Mouse (Mus musculus) thymus, postnatal 10 days (tissue): ENCODE measurements around the gene Cd164l2.
A peak's percentile ranks its signal among the peaks of the same experiment; 100 is the strongest.

ENCODE experiments used
- DNase-seq, 2 experiments: peaks; one replicate each; pipeline ENCODE4 v3.0.0; 2021; ENCODE audit warnings: low spot score in 2 of 2

Cd164l2 gene

DNA sequence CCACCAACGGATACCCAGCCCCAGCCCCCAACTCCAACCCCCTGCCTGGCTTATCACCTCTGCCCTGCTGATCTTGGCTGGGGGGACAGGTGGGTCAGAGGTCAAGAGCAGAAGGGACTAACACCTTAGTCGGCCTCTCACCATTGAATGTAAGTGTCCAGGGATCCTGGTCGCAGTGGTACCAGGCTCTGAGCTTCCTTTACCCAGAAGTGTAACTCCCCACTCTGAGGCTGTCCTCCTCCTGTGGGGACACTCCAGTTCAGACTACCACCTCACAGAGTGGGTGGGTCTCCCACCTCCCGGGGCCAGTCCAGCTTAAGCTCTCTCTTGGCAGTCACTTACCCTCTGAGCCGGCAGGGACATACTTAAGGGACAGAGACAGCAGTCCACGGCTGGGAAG is 43.5 kb downstream of the Cd164l2 start:
- no peak for DNase-seq

GRCm38 (mm10) chr4:133256820-133257219 is 44.9 kb downstream of the Cd164l2 start:
- DNase-seq = no peak

GRCm38 (mm10) chr4:133257230-133257629 is 45.3 kb downstream of the Cd164l2 start:
- DNase-seq = no peak

DNA sequence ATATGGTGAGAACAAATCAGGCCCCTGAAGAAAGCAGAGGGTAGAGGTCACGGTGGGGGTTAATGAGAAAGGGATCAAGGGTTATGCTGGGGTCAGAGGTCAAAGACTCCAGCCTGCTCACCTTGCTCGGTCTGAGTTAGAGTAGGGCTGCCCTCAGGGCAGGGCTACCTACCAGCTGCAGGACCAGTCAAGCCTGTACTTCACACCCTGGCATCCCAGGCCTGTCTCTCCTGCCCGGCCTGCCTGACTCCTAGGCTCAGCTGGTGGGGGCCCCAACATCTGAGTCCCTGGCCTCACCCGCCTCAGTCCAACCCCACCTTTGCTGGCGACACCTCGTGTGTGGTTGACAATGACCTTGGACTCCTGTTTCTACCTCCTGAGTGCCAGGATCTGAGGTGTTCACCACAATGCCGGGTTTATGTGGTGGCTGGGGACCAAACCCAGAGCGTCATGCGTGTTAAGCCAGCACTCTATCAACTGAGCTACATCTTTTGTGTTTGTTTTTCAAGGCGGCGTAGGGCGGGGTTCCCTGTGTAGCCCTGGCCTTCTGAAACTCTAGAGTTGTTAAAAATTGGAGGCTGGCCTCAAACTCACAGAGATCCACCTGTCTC is 46.0 kb downstream of the Cd164l2 start:
- DNase-seq = no peak

- peak; percentile 66 to 68 for DNase-seq
Measured at GRCm38 (mm10) chr4:133261641-133262374, 49.9 kb downstream of the Cd164l2 start.

DNA sequence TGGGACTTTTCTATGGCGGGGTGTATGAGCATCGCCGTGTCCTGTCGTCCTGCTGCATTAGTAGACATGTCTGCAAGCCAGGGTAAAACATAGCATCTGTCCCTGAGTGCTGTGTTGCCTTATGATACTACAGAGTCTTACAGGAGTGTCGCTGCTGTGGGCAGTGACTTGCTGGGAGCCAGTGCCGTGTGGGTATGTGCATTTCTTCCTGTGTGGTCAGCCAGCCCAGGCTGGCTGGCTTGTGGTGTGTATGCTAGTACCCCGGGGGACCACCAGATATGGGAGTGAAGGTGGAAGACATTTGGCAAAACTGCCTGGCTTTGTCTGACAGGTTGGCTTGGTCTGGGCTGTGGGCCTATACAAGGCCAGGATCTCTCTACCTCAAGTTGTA is 50.4 kb downstream of the Cd164l2 start:
- DNase-seq = no peak

DNA sequence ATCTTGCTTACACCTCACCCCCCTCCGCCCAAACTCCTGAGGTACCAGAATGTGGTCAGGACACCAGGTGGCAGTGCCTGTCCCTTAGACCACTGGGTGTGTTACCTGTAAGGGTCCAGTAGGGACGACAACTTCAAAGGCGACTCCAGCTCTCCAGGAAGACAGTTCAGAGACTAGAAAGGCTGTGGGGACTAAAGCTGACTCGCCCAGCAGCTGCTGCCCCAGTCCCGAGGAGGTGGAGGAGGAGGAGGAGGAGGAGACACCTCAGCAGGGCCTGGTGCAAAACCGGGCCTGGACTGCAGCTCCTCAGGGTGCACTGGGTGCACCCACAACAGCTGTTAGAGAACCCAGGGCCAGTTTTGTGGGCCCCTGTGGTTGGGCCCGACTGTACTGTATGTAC is 51.0 kb downstream of the Cd164l2 start, which contains the start of gene Sytl1:
TSS of gene Sytl1 (minus strand) at position 232 of the 400 bp plus-strand sequence.
- peak in 1 of 2 experiments; percentile 37 for DNase-seq

DNA sequence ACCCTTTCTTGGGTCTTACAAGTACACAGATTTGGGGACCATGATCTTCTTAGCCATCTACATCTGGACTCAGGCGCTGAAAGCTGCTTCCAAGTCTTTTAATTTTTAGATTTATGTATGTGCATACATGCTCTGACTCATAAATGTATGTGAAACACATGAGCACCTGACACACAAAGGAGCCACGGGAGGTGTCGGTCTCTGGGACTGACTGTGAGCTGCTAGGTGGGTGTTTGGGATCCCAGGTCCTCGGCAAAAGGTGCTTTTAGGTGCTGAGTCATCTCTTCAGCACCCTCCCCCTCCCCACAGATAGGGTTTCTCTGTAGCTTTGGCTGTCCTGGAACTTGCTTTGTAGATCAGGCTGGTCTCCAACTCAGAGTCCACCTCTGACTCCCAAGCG is 51.8 kb downstream of the Cd164l2 start:
- DNase-seq = no peak

GRCm38 (mm10) chr4:133264559-133264958 is 52.6 kb downstream of the Cd164l2 start:
- DNase-seq = no peak

DNA sequence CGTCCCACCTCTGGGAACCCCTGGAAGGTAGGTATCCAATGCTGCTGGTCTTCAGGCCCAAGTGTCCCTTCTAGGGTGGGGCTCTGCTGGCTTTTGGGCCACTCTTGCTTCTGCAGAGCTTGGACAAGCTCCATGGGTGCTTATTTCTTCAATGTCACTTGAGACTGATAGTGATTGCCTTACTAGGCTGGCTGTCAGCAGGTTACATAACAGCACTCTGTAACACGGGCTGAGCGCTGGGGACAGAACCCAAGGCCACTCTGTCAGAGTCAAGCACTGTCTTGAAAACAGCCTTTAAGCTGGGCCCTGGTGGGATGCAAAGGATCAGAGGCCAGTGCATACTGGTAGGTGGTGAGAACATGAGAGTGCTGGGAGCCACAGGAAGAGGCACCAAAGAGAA is 53.4 kb downstream of the Cd164l2 start:
- no peak for DNase-seq

- DNase-seq = no peak
Measured at GRCm38 (mm10) chr4:133265759-133266158, 53.8 kb downstream of the Cd164l2 start.

DNA sequence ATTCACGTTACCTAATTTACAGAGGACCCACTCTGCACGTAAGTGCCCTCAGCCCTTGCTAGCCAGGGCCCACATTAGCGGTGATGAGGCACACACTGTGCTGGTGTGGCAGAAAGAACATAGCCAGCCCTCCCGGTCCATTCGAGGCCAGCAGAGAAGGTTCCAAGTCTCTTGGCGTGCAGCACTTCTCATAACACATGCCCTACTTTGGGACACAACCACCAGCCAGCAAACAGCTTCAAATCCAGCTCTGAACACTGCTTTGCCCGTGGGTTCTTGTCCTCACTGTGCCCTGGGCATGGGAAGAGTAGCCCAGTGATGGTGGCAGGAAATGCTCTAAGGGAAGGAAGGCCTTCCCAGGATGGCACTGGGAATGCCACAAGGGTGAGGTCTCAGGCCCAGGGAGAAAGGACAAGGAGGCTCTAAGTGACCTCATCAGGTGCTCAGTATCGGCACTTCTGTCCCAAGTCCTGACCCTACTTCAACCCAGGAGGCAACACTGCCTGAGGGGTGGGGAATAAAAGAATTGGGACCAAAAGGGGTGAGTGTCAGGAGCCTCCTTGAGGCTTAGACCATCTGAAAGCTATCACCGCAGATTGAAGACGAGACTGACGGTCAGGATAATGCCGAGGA is 54.4 kb downstream of the Cd164l2 start:
- DNase-seq = no peak

GRCm38 (mm10) chr4:133268931-133269330 is 57.0 kb downstream of the Cd164l2 start:
- DNase-seq = no peak

GRCm38 (mm10) chr4:133269596-133269995 is 57.7 kb downstream of the Cd164l2 start:
- no peak for DNase-seq

DNA sequence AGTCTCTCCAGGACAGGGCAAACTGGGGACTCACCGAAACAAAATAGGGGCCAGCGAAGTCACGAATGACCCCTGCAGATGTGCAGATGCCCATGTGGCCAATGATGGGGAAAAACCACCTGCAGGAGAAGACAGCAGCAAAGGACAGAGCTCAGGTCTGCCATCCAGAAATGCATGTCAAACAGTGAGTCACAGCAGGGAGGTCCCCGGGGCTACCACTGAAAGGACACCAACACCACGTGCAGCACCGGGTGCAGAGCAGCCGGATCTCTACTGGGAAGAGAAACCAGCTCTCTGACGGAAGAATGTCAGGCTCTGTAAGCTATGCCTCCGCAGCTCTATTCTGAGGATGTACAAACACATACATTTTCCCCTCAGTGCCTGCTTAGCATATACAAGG is 59.0 kb downstream of the Cd164l2 start:
- DNase-seq = no peak
